Mouse (Mus musculus) MEL (cell line): Measurements from ENCODE around the gene Aftph.

Experiments
- EP300 ChIP-seq, 2 experiments: IDR thresholded peaks; 2 replicates each; pipeline ENCODE4 v1.6.1; 2011; ENCODE audit warnings: improper control_type of control experiment in 2 of 2, low read length in 2 of 2, low read depth in 1 of 2, mild to moderate bottlenecking in 1 of 2
- MAX ChIP-seq: IDR thresholded peaks from 2 replicates; pipeline ENCODE4 v1.6.1; 2011; ENCODE audit warnings: low read length, improper control_type of control experiment
- POLR2A ChIP-seq, 2 experiments: IDR thresholded peaks; 2 replicates each; pipeline ENCODE4 v1.6.1; 2011 to 2012; ENCODE audit warnings: low read length in 2 of 2, mild to moderate bottlenecking in 2 of 2, control low read depth in 1 of 2, improper control_type of control experiment in 1 of 2, low read depth in 1 of 2, moderate library complexity in 1 of 2; ENCODE audit not compliant: control insufficient read depth in 1 of 2, insufficient read depth in 1 of 2, poor library complexity in 1 of 2
- ZC3H11A ChIP-seq: IDR thresholded peaks from 2 replicates; pipeline ENCODE4 v1.6.1; 2012; ENCODE audit warnings: low read depth, mild to moderate bottlenecking, inconsistent platforms, low read length, improper control_type of control experiment

DNA sequence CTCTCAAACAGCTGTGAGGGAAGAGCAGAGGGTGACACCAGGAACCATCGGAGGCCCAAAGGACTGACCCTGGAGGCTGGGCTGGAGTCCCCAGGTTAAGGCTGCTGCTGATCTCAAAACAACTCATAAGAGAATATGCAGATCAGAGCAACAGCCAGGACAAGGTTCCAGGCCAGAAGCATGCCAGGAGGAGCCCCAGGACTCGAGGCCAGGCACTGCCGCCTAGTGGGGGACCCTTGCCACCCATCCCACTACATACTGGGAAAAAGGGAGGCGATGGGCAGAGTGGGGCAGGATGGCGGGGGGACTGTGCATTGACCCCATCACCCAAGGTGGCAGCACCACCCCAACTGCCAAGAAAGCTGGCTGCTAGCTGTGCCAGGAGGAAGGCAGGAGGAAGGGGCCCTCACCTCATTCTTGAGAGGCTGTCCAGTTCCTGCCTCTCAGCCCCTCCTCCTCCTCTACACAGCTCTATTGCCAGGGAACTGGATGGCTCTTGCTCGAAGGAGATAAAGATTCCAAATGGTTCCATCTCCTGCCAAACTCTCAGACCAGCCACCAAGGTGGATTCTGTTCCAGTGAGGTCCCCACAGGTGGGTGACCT is 69.5 kb downstream of the Aftph start:
- TF ChIP-seq EP300 (IDR thresholded peaks at IDR 0.05; ENCODE audit: low read depth in 1 of 2, low read length in 2 of 2) (no peak), MAX (no peak), POLR2A (IDR thresholded peaks at IDR 0.05; ENCODE audit: control insufficient read depth in 1 of 2, insufficient read depth in 1 of 2, low read depth in 1 of 2, low read length in 2 of 2, poor library complexity in 1 of 2) (no peak), ZC3H11A (no peak)
